Mouse (Mus musculus) hindbrain, embryonic 15.5 days (tissue): Measurements from ENCODE around the gene Psmd6. TPM values are rescaled to one million over a fixed set of nuclear protein-coding genes. Genes with fewer than 3 reads are reported as not detected.

Source experiments
- polyA plus RNA-seq: library from polyadenylated mRNA; unstranded; fragments of >200 nt; fragmentation: Nextera tagmentation; extraction: Ambion mirVana; gene quantifications from 2 replicates; pipeline ENCODE4 v1.2.1, GENCODE M21; 2015

Psmd6 gene
- polyA plus RNA-seq, 1 experiment from 2014 or later = 238 TPM

Other genes with a start within 250 kb of the Psmd6 start
- gene Gm281, start 206.5 kb downstream of the Psmd6 start, polyA plus RNA-seq = not detected in 2 replicates
- gene Atxn7, start 159.5 kb downstream of the Psmd6 start, polyA plus RNA-seq = 3.8 and 4.6 TPM in 2 replicates
- gene Thoc7, start 159.1 kb downstream of the Psmd6 start, polyA plus RNA-seq = 174 and 193 TPM in 2 replicates
- not detected in 2 replicates for gene Olfr720, start 65.9 kb upstream of the Psmd6 start, polyA plus RNA-seq
- gene Olfr31, start 201.8 kb upstream of the Psmd6 start, polyA plus RNA-seq = 0.16 TPM in 1 of 2 replicates, not detected in the other
- 2.1 and 2.8 TPM in 2 replicates for gene Il3ra, start 225.3 kb upstream of the Psmd6 start, polyA plus RNA-seq